Mouse (Mus musculus): ENCODE results near the gene Fam171a1.

DNA sequence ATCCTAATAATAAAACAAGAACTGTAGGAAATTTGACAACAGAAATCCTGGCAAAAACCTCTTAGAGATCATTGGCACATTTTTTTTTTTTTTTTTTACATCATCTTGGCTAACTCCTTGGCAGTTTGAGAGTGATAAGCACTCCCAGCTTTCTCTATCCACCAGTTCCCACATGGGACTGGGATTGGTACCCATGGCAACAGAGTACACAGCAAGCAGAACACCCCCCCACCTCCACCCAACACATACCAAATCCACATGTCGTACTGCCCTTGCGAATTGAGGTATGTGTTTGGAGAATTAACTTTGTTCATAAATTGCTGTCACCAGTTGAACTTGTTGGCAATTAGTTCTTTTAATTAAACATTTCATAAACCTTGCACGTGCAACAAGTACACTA, 37.3 kb downstream of the Fam171a1 start:
- TF ChIP-seq GATA1 (IDR thresholded peaks at IDR 0.05; ENCODE audit: low read length) (no peak), TAL1 (IDR thresholded peaks at IDR 0.05; ENCODE audit: low read length) (no peak)
